Mouse (Mus musculus): ENCODE results near the gene Tmeff2. TPM values are rescaled to one million over a fixed set of nuclear protein-coding genes. Genes with fewer than 3 reads are reported as not detected.

The Tmeff2 gene
- polyA plus RNA-seq, 1 experiment from 2014 or later, result 72.2 TPM

- Histone ChIP-seq H3K36me3 (replicated peaks; ENCODE audit: control insufficient read depth, insufficient read depth) (no peaks in the 10 kb centered on the region), H3K9me3 (ENCODE audit: control insufficient read depth, low read length) (no peaks in the 10 kb centered on the region), H3K4me3 (replicated peaks; ENCODE audit: low read length) (no peak overlapping the region), H3K27me3 (ENCODE audit: control insufficient read depth, insufficient read depth, low read length) (no peaks in the 10 kb centered on the region), H3K27ac (no peak overlapping the region), H3K4me1 (replicated peaks; ENCODE audit: control insufficient read depth, insufficient read depth, low read length) (no peaks in the 10 kb centered on the region), H3K4me2 (replicated peaks) (no peak overlapping the region), H3K9ac (no peak overlapping the region)
- DNase-seq (ENCODE audit: low spot score) (no peak), ATAC-seq (ENCODE audit: low FRiP score) (no peak)
- WGBS, result 76% methylated on average over 6 of the region's 6 CpGs
Observed at GRCm38 (mm10) chr1:50972509-50973436, 72.3 kb downstream of the Tmeff2 start.

GRCm38 (mm10) chr1:50979358-50980081, 79.1 kb downstream of the Tmeff2 start:
- Histone ChIP-seq H3K9me3 (ENCODE audit: control insufficient read depth, low read length) (no peaks in the 10 kb centered on the region), H3K4me2 (replicated peaks) (no peak overlapping the region), H3K4me1 (replicated peaks; ENCODE audit: control insufficient read depth, insufficient read depth, low read length) (0 out of 2 replicates have a peak, but pooled peaks cover 2% of the 10 kb centered on the region), H3K4me3 (replicated peaks; ENCODE audit: low read length) (no peak overlapping the region), H3K9ac (no peak overlapping the region), H3K36me3 (replicated peaks; ENCODE audit: control insufficient read depth, insufficient read depth) (no peaks in the 10 kb centered on the region), H3K27ac (no peak overlapping the region), H3K27me3 (ENCODE audit: control insufficient read depth, insufficient read depth, low read length) (no peaks in the 10 kb centered on the region)
- WGBS, result 68% methylated on average over 4 of the region's 4 CpGs
- DNase-seq (ENCODE audit: low spot score) (no peak), ATAC-seq (ENCODE audit: low FRiP score) (no peak)

- Histone ChIP-seq H3K9ac (no peak overlapping the region), H3K36me3 (replicated peaks; ENCODE audit: control insufficient read depth, insufficient read depth) (no peaks in the 10 kb centered on the region), H3K9me3 (ENCODE audit: control insufficient read depth, low read length) (no peaks in the 10 kb centered on the region), H3K4me1 (replicated peaks; ENCODE audit: control insufficient read depth, insufficient read depth, low read length) (0 out of 2 replicates have a peak, but pooled peaks cover 2% of the 10 kb centered on the region), H3K27ac (0 out of 2 replicates have a peak overlapping the region, but pooled peaks have one; percentile 20), H3K4me3 (replicated peaks; ENCODE audit: low read length) (no peak overlapping the region), H3K27me3 (ENCODE audit: control insufficient read depth, insufficient read depth, low read length) (no peaks in the 10 kb centered on the region), H3K4me2 (replicated peaks) (no peak overlapping the region)
- ATAC-seq (ENCODE audit: low FRiP score) (no peak), DNase-seq (ENCODE audit: low spot score) (no peak)
- 74% methylated on average over 4 of the region's 4 CpGs for WGBS
Observed at GRCm38 (mm10) chr1:50980591-50980990, 80.1 kb downstream of the Tmeff2 start.

- Histone ChIP-seq H3K27ac (0 out of 2 replicates have a peak overlapping the region, but pooled peaks have one; percentile 20), H3K9me3 (ENCODE audit: control insufficient read depth, low read length) (no peaks in the 10 kb centered on the region), H3K27me3 (ENCODE audit: control insufficient read depth, insufficient read depth, low read length) (no peaks in the 10 kb centered on the region), H3K9ac (no peak overlapping the region), H3K4me3 (replicated peaks; ENCODE audit: low read length) (no peak overlapping the region), H3K4me2 (replicated peaks) (no peak overlapping the region), H3K4me1 (replicated peaks; ENCODE audit: control insufficient read depth, insufficient read depth, low read length) (0 out of 2 replicates have a peak, but pooled peaks cover 2% of the 10 kb centered on the region), H3K36me3 (replicated peaks; ENCODE audit: control insufficient read depth, insufficient read depth) (no peaks in the 10 kb centered on the region)
- DNase-seq (ENCODE audit: low spot score), result no peak
- no peak for ATAC-seq (ENCODE audit: low FRiP score)
- 71% methylated on average over 7 of the region's 7 CpGs for WGBS
Observed at GRCm38 (mm10) chr1:50981151-50981828, 80.8 kb downstream of the Tmeff2 start.

- no peaks in the 10 kb centered on the region for H3K4me1 ChIP-seq (replicated peaks; ENCODE audit: control insufficient read depth, insufficient read depth, low read length)
- ATAC-seq (ENCODE audit: low FRiP score), result no peak
- 70% methylated on average over 2 of the region's 2 CpGs for WGBS
Observed at GRCm38 (mm10) chr1:50990661-50991060, 90.2 kb downstream of the Tmeff2 start.

GRCm38 (mm10) chr1:50994505-50994904, 94.1 kb downstream of the Tmeff2 start:
- 0 out of 2 replicates have a peak, but pooled peaks cover 3% of the 10 kb centered on the region for H3K36me3 ChIP-seq (replicated peaks; ENCODE audit: control insufficient read depth, insufficient read depth)
- no peaks in the 10 kb centered on the region for H3K27me3 ChIP-seq (ENCODE audit: control insufficient read depth, insufficient read depth, low read length)
- H3K27ac ChIP-seq, result no peak overlapping the region
- no peak overlapping the region for H3K4me3 ChIP-seq (replicated peaks; ENCODE audit: low read length)
- WGBS, result 88% methylated on average over 1 of the region's 1 CpGs
- DNase-seq (ENCODE audit: low spot score) (no peak), ATAC-seq (ENCODE audit: low FRiP score) (no peak)
- H3K9ac ChIP-seq, result no peak overlapping the region
- no peaks in the 10 kb centered on the region for H3K4me1 ChIP-seq (replicated peaks; ENCODE audit: control insufficient read depth, insufficient read depth, low read length)
- H3K9me3 ChIP-seq (ENCODE audit: control insufficient read depth, low read length), result no peaks in the 10 kb centered on the region
- H3K4me2 ChIP-seq (replicated peaks), result no peak overlapping the region

More at GRCm38 (mm10) chr1:50990661-50991060, 90.2 kb downstream of the Tmeff2 start:
- no peak overlapping the region for H3K9ac ChIP-seq
- no peaks in the 10 kb centered on the region for H3K27me3 ChIP-seq (ENCODE audit: control insufficient read depth, insufficient read depth, low read length)
- no peak overlapping the region for H3K4me2 ChIP-seq (replicated peaks)
- H3K36me3 ChIP-seq (replicated peaks; ENCODE audit: control insufficient read depth, insufficient read depth), result 0 out of 2 replicates have a peak, but pooled peaks cover 3% of the 10 kb centered on the region
- H3K4me3 ChIP-seq (replicated peaks; ENCODE audit: low read length), result no peak overlapping the region
- DNase-seq (ENCODE audit: low spot score), result no peak
- H3K9me3 ChIP-seq (ENCODE audit: control insufficient read depth, low read length), result no peaks in the 10 kb centered on the region
- H3K27ac ChIP-seq, result no peak overlapping the region

GRCm38 (mm10) chr1:50999793-51000192, 99.3 kb downstream of the Tmeff2 start:
- Histone ChIP-seq H3K4me2 (replicated peaks) (no peak overlapping the region), H3K27me3 (ENCODE audit: control insufficient read depth, insufficient read depth, low read length) (no peaks in the 10 kb centered on the region), H3K36me3 (replicated peaks; ENCODE audit: control insufficient read depth, insufficient read depth) (no peaks in the 10 kb centered on the region), H3K4me3 (replicated peaks; ENCODE audit: low read length) (no peak overlapping the region), H3K27ac (no peak overlapping the region), H3K9ac (no peak overlapping the region), H3K4me1 (replicated peaks; ENCODE audit: control insufficient read depth, insufficient read depth, low read length) (no peaks in the 10 kb centered on the region), H3K9me3 (ENCODE audit: control insufficient read depth, low read length) (no peaks in the 10 kb centered on the region)
- DNase-seq (ENCODE audit: low spot score) (no peak), ATAC-seq (ENCODE audit: low FRiP score) (no peak)
- 81% methylated on average over 3 of the region's 3 CpGs for WGBS

GRCm38 (mm10) chr1:51008344-51008743, 107.9 kb downstream of the Tmeff2 start:
- Histone ChIP-seq H3K36me3 (replicated peaks; ENCODE audit: control insufficient read depth, insufficient read depth) (no peaks in the 10 kb centered on the region), H3K4me2 (replicated peaks) (no peak overlapping the region), H3K27ac (no peak overlapping the region), H3K9me3 (ENCODE audit: control insufficient read depth, low read length) (0 out of 2 replicates have a peak, but pooled peaks cover 9% of the 10 kb centered on the region), H3K4me3 (replicated peaks; ENCODE audit: low read length) (no peak overlapping the region), H3K4me1 (replicated peaks; ENCODE audit: control insufficient read depth, insufficient read depth, low read length) (no peaks in the 10 kb centered on the region), H3K27me3 (ENCODE audit: control insufficient read depth, insufficient read depth, low read length) (no peaks in the 10 kb centered on the region), H3K9ac (no peak overlapping the region)
- 62% methylated on average over 3 of the region's 3 CpGs for WGBS
- no peak for ATAC-seq (ENCODE audit: low FRiP score)
- DNase-seq (ENCODE audit: low spot score), result no peak

- H3K27ac ChIP-seq, result no peak overlapping the region
- DNase-seq (ENCODE audit: low spot score) (peak; percentile 36), ATAC-seq (ENCODE audit: low FRiP score) (no peak)
- no peak overlapping the region for H3K4me2 ChIP-seq (replicated peaks)
- 60% methylated on average over 5 of the region's 5 CpGs for WGBS
- no peaks in the 10 kb centered on the region for H3K4me1 ChIP-seq (replicated peaks; ENCODE audit: control insufficient read depth, insufficient read depth, low read length)
- no peaks in the 10 kb centered on the region for H3K36me3 ChIP-seq (replicated peaks; ENCODE audit: control insufficient read depth, insufficient read depth)
- H3K27me3 ChIP-seq (ENCODE audit: control insufficient read depth, insufficient read depth, low read length), result no peaks in the 10 kb centered on the region
- H3K9ac ChIP-seq, result no peak overlapping the region
- no peaks in the 10 kb centered on the region for H3K9me3 ChIP-seq (ENCODE audit: control insufficient read depth, low read length)
- H3K4me3 ChIP-seq (replicated peaks; ENCODE audit: low read length), result no peak overlapping the region
Observed at GRCm38 (mm10) chr1:51040249-51040648, 139.8 kb downstream of the Tmeff2 start.

Data from hindbrain, embryonic 14.5 days (tissue).